Mouse (Mus musculus) ES-E14 (cell line): ENCODE measurements at regions not wholly inside any gene's neighbourhood (a gene's known extent, or its start where the extent isn't known, plus 50 kb on each side); places are given as distances from the start of the nearest gene placed in this dataset.

Experiments
- HCFC1 ChIP-seq: IDR thresholded peaks from 2 replicates; pipeline ENCODE4 v1.6.1; 2012; ENCODE audit warnings: low read length, inconsistent platforms, borderline replicate concordance; ENCODE audit not compliant: insufficient read depth
- MAFK ChIP-seq: IDR thresholded peaks from 2 replicates; pipeline ENCODE4 v1.6.1; 2014; ENCODE audit warnings: mild to moderate bottlenecking, low read depth, low read length, inconsistent platforms; ENCODE audit not compliant: insufficient read depth
- ZNF384 ChIP-seq: IDR thresholded peaks from 2 replicates; pipeline ENCODE4 v1.6.1; 2012; ENCODE audit warnings: low read depth, low read length, inconsistent platforms

DNA sequence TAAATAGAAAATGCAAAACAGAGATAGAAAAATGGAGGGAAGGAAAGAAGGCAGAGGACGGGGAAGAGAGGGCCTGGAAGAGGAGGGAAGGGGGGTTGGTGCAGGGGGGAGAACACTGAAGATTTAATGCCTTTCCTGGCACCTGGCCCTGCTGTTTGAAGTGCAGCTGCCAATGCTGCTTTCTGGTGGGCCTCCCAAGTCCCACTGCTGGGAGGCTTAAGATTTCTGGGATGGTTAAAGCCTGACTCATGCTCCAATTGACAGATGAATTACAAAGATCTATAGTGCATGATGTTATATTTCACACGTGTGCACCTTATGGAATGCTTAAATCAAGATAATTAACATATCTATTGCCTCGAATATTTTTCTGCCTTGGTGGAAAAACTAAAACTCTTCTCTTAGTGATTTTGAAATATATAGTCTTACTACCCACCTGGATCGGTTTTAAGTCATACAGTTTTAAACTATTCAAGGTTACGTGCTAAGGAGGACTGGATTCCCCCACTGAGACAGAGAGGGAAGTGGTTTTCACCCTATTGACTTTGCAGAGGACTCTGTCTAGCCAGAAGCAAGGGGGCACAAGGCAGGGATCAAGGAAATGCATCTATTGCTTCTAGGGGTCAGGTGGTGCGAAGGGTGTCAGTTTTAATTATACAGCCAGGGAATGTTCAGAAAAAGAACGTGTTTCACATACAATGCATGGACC lies 105.5 kb upstream of the Gas1 start:
- TF ChIP-seq ZNF384, result no peak
- no peak for TF ChIP-seq HCFC1
- no peak for TF ChIP-seq MAFK
